Comparison of ENCODE assay signal across 25 mouse cellular contexts in the genomic region with DNA sequence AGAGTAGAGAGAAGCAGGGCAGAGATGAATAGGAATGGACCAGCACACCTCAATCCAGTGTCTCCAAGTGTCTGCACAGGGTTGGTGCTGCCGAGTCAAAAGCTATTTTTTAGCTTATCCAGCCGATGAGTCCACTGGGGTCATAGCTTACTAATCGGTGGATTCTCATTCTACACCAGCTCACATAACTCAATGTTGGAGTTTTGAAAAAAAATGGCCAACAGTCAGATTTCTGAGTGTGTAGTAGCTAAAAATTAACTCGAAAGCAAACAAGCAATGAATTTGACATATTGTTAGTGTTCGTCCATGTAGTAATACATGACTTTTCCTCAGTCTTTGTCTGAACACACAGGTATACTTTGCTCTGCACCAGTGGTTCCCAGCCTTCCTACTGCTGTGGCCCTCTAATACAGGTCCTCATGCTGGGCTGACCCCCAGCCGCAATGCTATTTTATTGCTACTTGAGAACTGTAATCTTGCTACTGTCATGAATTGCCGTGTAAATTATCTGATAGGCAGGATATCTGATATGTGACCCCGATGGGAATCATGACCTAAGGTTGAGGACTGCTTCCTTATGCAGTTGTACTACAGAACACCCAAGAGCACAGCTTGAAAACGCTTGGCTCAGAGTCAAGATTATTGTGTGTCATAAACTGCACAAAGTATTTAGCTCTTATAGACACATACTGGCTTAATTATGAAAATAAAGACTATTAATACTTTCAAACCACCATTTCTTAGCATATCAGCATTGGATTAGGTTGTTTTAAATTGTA.
DNase-seq lines count a peak whose midpoint lies in the region; ATAC-seq and TF ChIP-seq lines count a peak whose summit lies in the region.
"Had no signal": no experiment of that assay in that cellular context is flagged by ENCODE, and none has a peak within 500 bp of the region (broad histone marks: within the 10 kb centered on the region; RNA-seq: fewer than 3 reads in every experiment).

No protein-coding gene starts in this region.

- no peak overlapping the region for H3K4me2 ChIP-seq in lung, embryonic 14.5 days
- no peak overlapping the region for H3K4me2 ChIP-seq in intestine, embryonic 16.5 days (ENCODE audit: low read depth, low read length)
- H3K4me2 ChIP-seq: embryonic facial prominence, embryonic 12.5 days; forebrain, embryonic 13.5 days had no signal

- no peaks in the 10 kb centered on the region for H3K27me3 ChIP-seq in kidney, adult 2 months (replicated peaks; ENCODE audit: control insufficient read depth, insufficient read depth, low read length)
- no peaks in the 10 kb centered on the region for H3K27me3 ChIP-seq in lung, embryonic 14.5 days (ENCODE audit: insufficient read depth, low read length)
- no peaks in the 10 kb centered on the region for H3K27me3 ChIP-seq in intestine, embryonic 16.5 days (replicated peaks; ENCODE audit: control insufficient read depth, insufficient read depth, low read length)
- H3K27me3 ChIP-seq: CH12.LX; embryonic facial prominence, embryonic 12.5 days had no signal

- H3K4me3 ChIP-seq in kidney, adult 2 months (ENCODE audit: insufficient read depth, low read depth, low read length), result no peak overlapping the region
- H3K4me3 ChIP-seq in lung, embryonic 14.5 days (ENCODE audit: low read depth, low read length), result no peak overlapping the region
- no peak overlapping the region for H3K4me3 ChIP-seq in intestine, embryonic 16.5 days (ENCODE audit: low read length)
- H3K4me3 ChIP-seq: embryonic facial prominence, embryonic 10.5 days; embryonic facial prominence, embryonic 12.5 days; forebrain, embryonic 13.5 days had no signal

- H3K9me3 ChIP-seq in lung, embryonic 14.5 days (ENCODE audit: low read depth, low read length), result no peaks in the 10 kb centered on the region
- no peaks in the 10 kb centered on the region for H3K9me3 ChIP-seq in intestine, embryonic 16.5 days (ENCODE audit: control insufficient read depth, low read length)
- H3K9me3 ChIP-seq: embryonic facial prominence, embryonic 10.5 days; embryonic facial prominence, embryonic 12.5 days; forebrain, embryonic 13.5 days had no signal

- peak; percentile 76 for DNase-seq in heart, adult 11 months
- DNase-seq in heart, adult 8-10 months (ENCODE audit: low spot score), result no peak
- DNase-seq in kidney, adult 2 months, result peak; percentile 5
- no peak for DNase-seq in kidney, postnatal 10 days
- DNase-seq in lung, embryonic 14.5 days, result peak; percentile 29
- no peak for DNase-seq in lung, postnatal 10 days
- DNase-seq in right cerebral cortex, postnatal 36 days (ENCODE audit: low spot score in 2 of 2), result no peak
- DNase-seq: adrenal gland, adult 8-10 months; adrenal gland, postnatal 14 days; adrenal gland, postnatal 36 days; B cell, adult 2 months; cerebellum, adult 11-12 months; cerebellum, adult 2 months; cerebellum, adult 9-10 months; cerebellum, postnatal 10 days; cerebellum, postnatal 25 days had no signal

- no peak for ATAC-seq in lung, embryonic 14.5 days (ENCODE audit: insufficient read depth)
- ATAC-seq in intestine, embryonic 16.5 days, result peak; percentile 82
- ATAC-seq: activated CD4-positive, CD25-positive, alpha-beta regulatory T cell, adult 4 months; CD4-positive, CD25-positive, alpha-beta regulatory T cell, adult 4 months; forebrain, embryonic 13.5 days; Patski had no signal

- no peaks in the 10 kb centered on the region for H3K4me1 ChIP-seq in kidney, adult 2 months (ENCODE audit: control insufficient read depth, insufficient read depth, low read length)
- H3K4me1 ChIP-seq in lung, embryonic 14.5 days (ENCODE audit: insufficient read depth), result no peaks in the 10 kb centered on the region
- H3K4me1 ChIP-seq in intestine, embryonic 16.5 days (ENCODE audit: control insufficient read depth, insufficient read depth, low read length), result peaks cover 11% of the 10 kb centered on the region
- H3K4me1 ChIP-seq: embryonic facial prominence, embryonic 12.5 days; forebrain, embryonic 13.5 days had no signal

- TF ChIP-seq POLR2A in kidney, adult 2 months (IDR thresholded peaks at IDR 0.05; ENCODE audit: low read depth, low read length), result no peak

- TF ChIP-seq CTCF in kidney, adult 2 months (conservative IDR thresholded peaks at IDR 0.05; ENCODE audit: insufficient read depth, insufficient read length, low read depth, low read length), result no peak
- TF ChIP-seq CTCF in lung, embryonic 14.5 days (IDR thresholded peaks at IDR 0.05; ENCODE audit: low read depth), result no peak

- no peak overlapping the region for H3K27ac ChIP-seq in kidney, adult 2 months (ENCODE audit: insufficient read depth, low read depth, low read length)
- no peak overlapping the region for H3K27ac ChIP-seq in lung, embryonic 14.5 days (ENCODE audit: low read depth)
- no peak overlapping the region for H3K27ac ChIP-seq in intestine, embryonic 16.5 days (ENCODE audit: low read length)
- H3K27ac ChIP-seq: embryonic facial prominence, embryonic 10.5 days; embryonic facial prominence, embryonic 12.5 days; forebrain, embryonic 13.5 days had no signal

- H3K9ac ChIP-seq in lung, embryonic 14.5 days, result no peak overlapping the region
- H3K9ac ChIP-seq in intestine, embryonic 16.5 days (ENCODE audit: low read depth, low read length), result no peak overlapping the region
- H3K9ac ChIP-seq: embryonic facial prominence, embryonic 12.5 days; forebrain, embryonic 13.5 days had no signal

- no peaks in the 10 kb centered on the region for H3K36me3 ChIP-seq in kidney, adult 2 months (ENCODE audit: control insufficient read depth, insufficient read depth, low read length)
- no peaks in the 10 kb centered on the region for H3K36me3 ChIP-seq in lung, embryonic 14.5 days (ENCODE audit: insufficient read depth)
- no peaks in the 10 kb centered on the region for H3K36me3 ChIP-seq in intestine, embryonic 16.5 days (ENCODE audit: control insufficient read depth, insufficient read depth, low read length)
- H3K36me3 ChIP-seq: embryonic facial prominence, embryonic 10.5 days; embryonic facial prominence, embryonic 12.5 days; G1E had no signal

- 38% methylated on average over 9 of the region's 9 CpGs for WGBS in kidney, adult 2 months
- 71% methylated on average over 9 of the region's 9 CpGs for WGBS in lung, embryonic 14.5 days
- 59% methylated on average over 9 of the region's 9 CpGs for WGBS in intestine, embryonic 16.5 days

Comparison
In these comparisons a context has a peak if more than half of its experiments do, and no peak if none do; other contexts are left out.
1. DNase-seq: peak in heart, adult 11 months (single experiment), kidney, adult 2 months (single experiment) and lung, embryonic 14.5 days (single experiment); none in heart, adult 8-10 months (single experiment), kidney, postnatal 10 days (single experiment), lung, postnatal 10 days (single experiment) and right cerebral cortex, postnatal 36 days (0 of 2).